Mouse (Mus musculus) cerebellum, adult 2 months (tissue): ENCODE data around the gene Rac2.

Experiments
- CTCF ChIP-seq: fragments of 200-500 bp; IDR thresholded peaks from 2 replicates; pipeline ENCODE4 v1.5.1; 2011; ENCODE audit warnings: low read depth, mild to moderate bottlenecking, control low read depth, low read length, moderate library complexity, borderline replicate concordance; ENCODE audit not compliant: insufficient read depth
- POLR2A ChIP-seq: fragments of 200-500 bp; IDR thresholded peaks from 2 replicates; pipeline ENCODE4 v1.6.1; 2011; ENCODE audit warnings: low read length, control low read depth, borderline replicate concordance; ENCODE audit not compliant: insufficient read depth

GRCm38 (mm10) chr15:78616973-78617372 lies 44.4 kb upstream of the Rac2 start:
- TF ChIP-seq CTCF (no peak), POLR2A (no peak)
